Mouse (Mus musculus): ENCODE results near the gene Adck1.
"Not testable (repeated sequence)": the region's sequence is repeated elsewhere in the genome, so short reads cannot be mapped to it uniquely, and the experiment has no call there.

Gene Adck1

DNA sequence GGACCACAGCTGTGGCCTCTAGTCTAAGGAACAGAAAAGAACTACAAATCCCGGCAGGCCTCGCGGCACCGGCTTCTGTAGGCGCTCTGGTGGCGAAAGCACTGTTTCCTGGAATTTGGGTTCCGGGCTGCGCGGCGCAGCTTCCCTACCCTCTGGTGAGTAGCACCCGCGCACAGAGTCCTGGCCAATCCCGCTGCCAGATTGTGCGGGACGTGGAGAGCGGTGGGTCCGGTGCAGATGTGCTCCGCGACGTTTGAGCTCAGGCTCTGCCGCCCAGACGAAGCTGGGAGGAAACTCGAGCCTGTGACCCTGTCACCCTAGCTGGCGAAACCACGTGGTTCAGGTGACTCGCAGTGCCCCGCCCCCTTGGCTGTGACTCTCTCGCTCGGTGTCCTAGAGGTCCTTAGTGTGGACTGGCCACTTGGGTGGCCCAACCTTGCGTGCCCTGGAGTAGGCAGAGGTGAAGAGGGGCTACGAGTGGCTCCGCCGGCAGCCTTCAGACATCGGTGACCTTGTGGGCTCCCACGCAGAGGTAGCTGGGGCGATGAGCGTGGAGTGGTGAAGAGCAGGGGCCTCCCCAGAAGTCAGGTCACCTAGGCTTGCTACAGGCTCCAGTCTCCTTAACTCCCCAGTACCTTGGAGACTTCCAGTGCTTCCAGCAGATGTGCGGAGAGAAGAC is at the start of gene Adck1:
Gene Adck1, plus strand, starts transcription at position 114 of the 679 bp plus-strand sequence.
- DNase-seq (ENCODE audit: low spot score in 2 of 2), result peak; percentile 77 to 85

DNA sequence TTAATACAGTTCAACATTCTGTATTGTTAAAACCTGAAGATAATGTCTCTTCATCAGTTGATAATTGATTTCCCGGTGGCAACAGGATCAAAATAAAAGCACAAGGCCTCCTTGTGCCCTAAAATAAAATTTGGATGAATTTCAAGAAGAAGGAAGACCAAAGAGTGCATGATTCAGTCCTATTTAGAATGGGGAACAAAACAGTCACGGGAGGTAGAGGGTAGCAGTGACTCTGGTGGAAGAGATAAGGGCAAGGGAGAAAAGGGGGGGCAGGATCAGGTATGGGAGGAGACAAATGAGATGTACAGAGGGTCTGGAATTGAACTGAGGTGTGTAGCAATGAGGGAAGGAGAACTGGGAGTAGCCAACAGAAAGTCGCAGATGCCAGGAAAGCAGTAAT is 45.8 kb upstream of the Adck1 start:
- no peak for DNase-seq (ENCODE audit: low spot score in 2 of 2)

DNA sequence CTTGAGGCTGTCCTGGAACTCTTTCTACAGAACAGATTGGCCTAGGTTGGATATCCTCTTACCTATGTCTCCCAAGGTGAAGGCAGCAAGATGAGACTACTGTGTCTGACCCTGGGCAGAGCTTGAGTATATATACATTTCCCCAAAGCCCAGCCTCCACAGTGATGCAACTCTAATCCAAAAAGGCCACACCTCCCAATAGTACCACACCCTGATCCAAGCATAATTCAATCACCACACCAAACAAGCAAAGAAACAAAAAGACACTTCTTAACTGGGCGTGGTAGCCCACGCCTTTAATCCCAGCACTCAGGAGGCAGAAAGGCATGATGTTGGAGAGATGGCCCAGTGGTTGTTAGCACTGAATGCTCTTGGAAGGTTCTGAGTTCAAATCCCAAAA is 36.4 kb upstream of the Adck1 start, which contains the start of gene Gm5039:
Gene Gm5039, minus strand, starts transcription at position 101 of the 400 bp plus-strand sequence.
- not testable (repeated sequence) for DNase-seq (ENCODE audit: low spot score in 2 of 2)

- DNase-seq (ENCODE audit: low spot score in 2 of 2), result not testable (repeated sequence)
These were observed 23.5 kb upstream of the Adck1 start for GRCm38 (mm10) chr12:88336662-88337413.

DNA sequence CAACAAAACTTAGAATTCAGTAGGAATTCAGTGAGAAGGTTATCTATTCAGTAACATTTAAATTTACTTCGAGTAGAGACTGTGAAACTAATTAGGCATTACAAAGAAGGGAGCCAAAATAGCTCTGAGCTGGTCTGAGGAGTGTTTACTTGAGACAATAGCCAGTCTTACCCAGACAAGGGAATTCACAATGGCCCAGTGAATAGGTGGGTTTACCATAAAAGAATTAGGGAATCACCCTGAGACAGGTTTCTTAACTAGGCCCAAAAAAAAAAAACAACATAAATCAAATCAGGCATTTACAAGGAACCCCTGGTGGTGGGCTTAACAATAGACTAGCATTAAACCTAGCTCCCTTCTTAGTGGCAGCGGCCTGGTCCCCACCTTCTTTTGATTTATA is 19.1 kb upstream of the Adck1 start:
- not testable (repeated sequence) for DNase-seq (ENCODE audit: low spot score in 2 of 2)

- DNase-seq (ENCODE audit: low spot score in 2 of 2), result no peak
These were observed 6.1 kb upstream of the Adck1 start for GRCm38 (mm10) chr12:88354182-88354702.

DNA sequence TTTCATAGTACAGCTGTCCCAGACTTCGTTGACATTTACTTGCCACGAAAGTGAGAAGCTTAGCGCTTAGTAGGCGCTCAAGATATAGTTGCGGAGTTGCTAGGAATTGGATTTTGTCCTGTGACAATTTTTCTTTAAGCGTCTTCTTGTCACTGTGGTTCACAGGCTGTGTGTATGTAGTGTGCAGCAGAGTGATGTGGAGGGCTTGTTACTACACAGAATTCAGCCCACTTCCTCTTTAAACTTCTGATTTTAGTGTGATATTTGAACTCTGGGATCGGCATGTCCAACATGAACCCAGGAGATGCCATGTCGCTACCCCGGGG is 729 bp downstream of the Adck1 start:
- no peak for DNase-seq (ENCODE audit: low spot score in 2 of 2)

GRCm38 (mm10) chr12:88367673-88368072 is 7.3 kb downstream of the Adck1 start:
- no peak for DNase-seq (ENCODE audit: low spot score in 2 of 2)

DNA sequence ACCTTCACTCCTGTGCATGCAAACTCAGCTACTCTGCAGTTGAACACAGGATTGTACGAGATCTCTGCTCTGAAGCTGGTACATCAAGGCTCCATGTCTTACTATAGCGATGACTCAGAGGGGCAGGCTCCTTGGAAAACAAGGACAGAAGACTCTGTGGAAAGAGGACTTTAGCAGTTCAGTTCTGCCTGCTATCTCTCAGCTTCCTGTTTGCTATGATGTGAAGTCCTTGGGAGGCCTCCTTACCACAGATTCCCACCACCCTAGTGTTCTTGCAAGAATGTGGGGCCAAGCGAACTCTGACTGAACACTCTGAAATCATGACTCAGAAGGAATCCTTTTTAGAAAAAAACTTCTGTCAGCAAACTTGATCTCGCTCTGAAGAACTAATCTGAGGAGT is 8.3 kb downstream of the Adck1 start:
- no peak for DNase-seq (ENCODE audit: low spot score in 2 of 2)

GRCm38 (mm10) chr12:88369690-88370089 is 9.3 kb downstream of the Adck1 start:
- not testable (repeated sequence) for DNase-seq (ENCODE audit: low spot score in 2 of 2)

- DNase-seq (ENCODE audit: low spot score in 2 of 2), result not testable (repeated sequence)
These were observed 10.0 kb downstream of the Adck1 start for GRCm38 (mm10) chr12:88370321-88370720.

GRCm38 (mm10) chr12:88372018-88372417 is 11.7 kb downstream of the Adck1 start:
- DNase-seq (ENCODE audit: low spot score in 2 of 2), result no peak

GRCm38 (mm10) chr12:88376820-88377219 is 16.5 kb downstream of the Adck1 start:
- no peak for DNase-seq (ENCODE audit: low spot score in 2 of 2)

DNA sequence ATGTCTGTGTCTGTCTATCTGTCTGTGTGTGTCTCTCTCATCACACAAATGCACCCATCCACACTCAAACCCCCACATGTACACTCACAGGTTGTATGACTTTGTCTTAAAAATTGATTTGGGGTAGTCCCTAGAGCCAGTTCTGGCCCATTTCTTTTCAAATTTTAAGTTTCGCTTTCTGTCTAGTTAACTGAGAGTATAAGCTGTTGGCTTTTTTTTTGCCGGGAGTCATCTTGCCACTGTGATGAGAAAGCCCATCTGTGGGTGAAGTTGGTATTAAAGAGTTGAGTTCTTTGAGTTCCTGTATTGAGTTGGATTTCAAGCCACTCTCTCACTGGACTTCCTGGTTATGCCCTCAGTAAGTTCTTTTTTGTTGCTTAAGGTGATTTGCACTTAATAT is 17.9 kb downstream of the Adck1 start:
- no peak for DNase-seq (ENCODE audit: low spot score in 2 of 2)

DNA sequence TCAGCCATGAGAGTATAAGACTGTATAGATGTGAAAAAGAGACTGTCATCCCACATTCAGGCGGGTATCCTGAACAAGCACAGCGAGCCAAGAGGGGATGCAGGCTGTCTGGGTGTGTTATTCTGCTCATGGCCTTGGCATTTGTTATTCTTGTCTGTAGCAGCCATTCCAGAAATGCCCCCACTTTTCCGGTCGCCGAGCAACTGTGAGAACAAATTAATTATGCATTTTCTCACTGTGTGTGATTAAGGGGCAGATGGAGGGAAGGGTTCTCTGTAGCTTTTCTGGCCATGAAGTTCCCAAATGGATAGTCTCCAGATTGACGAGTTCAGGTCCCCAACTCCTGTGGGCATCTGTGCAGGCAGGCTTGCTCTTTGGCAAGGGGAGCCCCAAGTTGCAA is 28.5 kb downstream of the Adck1 start:
- no peak for DNase-seq (ENCODE audit: low spot score in 2 of 2)

GRCm38 (mm10) chr12:88398658-88399057 is 38.3 kb downstream of the Adck1 start:
- DNase-seq (ENCODE audit: low spot score in 2 of 2), result no peak

DNA sequence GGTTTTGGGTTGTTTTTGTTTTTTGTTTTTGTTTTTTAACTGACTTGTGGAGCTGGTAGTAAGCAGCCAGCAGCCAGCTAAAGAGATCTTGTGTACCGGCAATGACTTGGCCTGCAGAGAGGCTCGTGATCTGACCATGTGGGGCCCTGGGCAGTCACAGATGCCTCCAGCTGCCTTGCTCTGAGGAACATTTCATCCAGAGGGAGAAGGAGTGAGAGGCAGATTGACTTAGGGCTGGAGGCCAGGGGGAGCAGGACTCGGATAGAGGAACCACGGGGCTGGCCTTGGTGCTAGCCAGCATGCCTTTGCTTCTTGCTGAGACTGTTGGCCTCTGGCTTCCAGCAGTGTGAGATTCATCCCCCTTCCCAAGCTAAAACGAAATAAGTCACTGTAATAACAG is 43.2 kb downstream of the Adck1 start:
- no peak for DNase-seq (ENCODE audit: low spot score in 2 of 2)

GRCm38 (mm10) chr12:88405113-88405512 is 44.8 kb downstream of the Adck1 start:
- peak; percentile 2 to 59 for DNase-seq (ENCODE audit: low spot score in 2 of 2)

DNA sequence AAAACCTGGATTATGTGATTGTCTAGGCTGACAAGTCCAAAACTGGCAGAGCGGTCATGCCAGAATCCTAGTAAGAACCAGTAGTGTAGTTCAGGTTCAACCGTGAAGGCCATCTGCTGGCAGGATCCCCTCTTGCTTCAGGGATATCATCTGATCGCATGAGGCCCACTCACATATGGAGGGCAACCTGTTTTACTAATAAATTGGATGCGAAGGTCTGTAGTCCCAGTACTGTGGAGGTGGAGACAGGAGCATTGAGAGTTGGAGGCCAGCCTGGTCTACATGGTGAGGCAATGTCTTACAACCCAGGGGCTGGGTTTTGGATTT is 47.6 kb downstream of the Adck1 start:
- DNase-seq (ENCODE audit: low spot score in 2 of 2), result no peak

- no peak for DNase-seq (ENCODE audit: low spot score in 2 of 2)
These were observed 48.1 kb downstream of the Adck1 start for GRCm38 (mm10) chr12:88408323-88409047.

DNA sequence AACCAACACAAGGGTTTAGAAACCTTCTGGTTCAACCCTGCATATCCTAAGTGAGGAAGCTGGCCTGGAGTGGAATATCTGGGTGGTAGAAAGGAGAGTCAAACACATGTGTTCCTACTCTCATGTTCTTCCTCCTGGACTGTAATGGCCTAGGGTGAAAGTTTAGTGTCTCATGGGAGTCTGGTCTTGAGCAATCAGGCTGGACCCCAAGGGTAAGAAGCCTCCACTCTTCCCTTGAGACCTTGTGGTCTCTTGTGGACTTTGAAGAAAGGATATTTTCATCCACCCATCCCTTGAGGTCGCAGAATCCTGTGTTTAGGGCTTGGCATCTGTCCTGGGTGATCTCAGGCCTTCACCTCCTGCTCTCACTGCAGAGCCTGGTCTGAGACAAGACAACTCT is 52.9 kb downstream of the Adck1 start:
- DNase-seq (ENCODE audit: low spot score in 2 of 2), result no peak

DNA sequence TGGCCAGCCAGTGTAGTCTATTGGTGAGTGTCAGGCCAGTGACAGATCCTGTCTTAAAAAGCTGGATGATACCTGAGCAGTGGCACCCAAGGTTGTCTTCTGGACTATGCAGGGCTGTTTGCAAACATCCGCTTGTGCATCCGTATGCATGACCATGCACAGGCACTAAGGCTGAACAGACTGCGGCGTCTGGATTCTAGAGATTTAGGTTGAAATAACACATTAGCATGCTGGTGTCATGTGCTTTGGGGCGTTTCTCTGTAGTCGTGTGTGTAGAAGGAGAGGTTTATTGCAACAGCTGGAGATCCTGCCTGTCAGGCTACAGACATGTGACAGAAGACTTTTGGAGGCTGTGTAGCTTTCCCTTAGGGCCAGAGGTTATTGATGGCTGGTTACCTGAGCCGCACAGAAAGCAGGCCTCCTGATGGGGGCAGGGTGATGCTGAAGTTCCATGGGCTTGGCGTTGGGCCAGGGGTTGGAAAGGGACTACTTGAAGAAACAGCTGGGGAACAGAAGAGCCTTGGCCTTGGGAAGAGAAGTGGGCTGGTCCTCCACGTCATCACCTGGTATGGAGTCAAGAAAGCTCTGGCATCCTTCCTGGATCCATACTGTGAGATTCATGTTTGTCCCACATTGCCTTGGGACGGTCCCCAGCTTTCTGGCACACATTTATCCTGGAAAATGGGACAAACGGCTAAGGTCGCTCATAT is 59.7 kb downstream of the Adck1 start:
- no peak for DNase-seq (ENCODE audit: low spot score in 2 of 2)

All from urinary bladder, adult 18-20 months (tissue).